Mouse (Mus musculus) bone marrow macrophage, adult 2 months (primary cell): ENCODE measurements around the gene Fam168b. TPM values are rescaled to one million over a fixed set of nuclear protein-coding genes. Genes with fewer than 3 reads are reported as not detected.

ENCODE experiments used
- H3K27ac ChIP-seq: 2 replicates; pipeline ENCODE4 v1.5.1; 2012; ENCODE audit warnings: low read depth, low read length; ENCODE audit not compliant: insufficient read depth
- H3K4me1 ChIP-seq: 2 replicates; pipeline ENCODE4 v1.6.1; 2012; ENCODE audit warnings: low read length; ENCODE audit not compliant: control insufficient read depth, insufficient read depth
- H3K4me3 ChIP-seq: 2 replicates; pipeline ENCODE4 v1.5.1; 2012; ENCODE audit warnings: mild to moderate bottlenecking, low read length, moderate library complexity; ENCODE audit not compliant: insufficient read depth
- CTCF ChIP-seq: IDR thresholded peaks from 2 replicates; pipeline ENCODE4 v1.5.1; 2012; ENCODE audit warnings: low read depth, mild to moderate bottlenecking, low read length, moderate library complexity
- POLR2A ChIP-seq: IDR thresholded peaks from 2 replicates; pipeline ENCODE4 v1.6.1; 2012; ENCODE audit warnings: mild to moderate bottlenecking, low read depth, low read length, borderline replicate concordance
- polyA plus RNA-seq: library from polyadenylated mRNA; stranded (reverse); fragments of >200 nt; gene quantifications from 2 replicates; pipeline ENCODE4 v1.2.4, GENCODE M21; 2012; ENCODE audit not compliant: missing spikeins, insufficient read depth, insufficient read length

Fam168b gene
- polyA plus RNA-seq, 1 experiment, result 135 TPM

DNA sequence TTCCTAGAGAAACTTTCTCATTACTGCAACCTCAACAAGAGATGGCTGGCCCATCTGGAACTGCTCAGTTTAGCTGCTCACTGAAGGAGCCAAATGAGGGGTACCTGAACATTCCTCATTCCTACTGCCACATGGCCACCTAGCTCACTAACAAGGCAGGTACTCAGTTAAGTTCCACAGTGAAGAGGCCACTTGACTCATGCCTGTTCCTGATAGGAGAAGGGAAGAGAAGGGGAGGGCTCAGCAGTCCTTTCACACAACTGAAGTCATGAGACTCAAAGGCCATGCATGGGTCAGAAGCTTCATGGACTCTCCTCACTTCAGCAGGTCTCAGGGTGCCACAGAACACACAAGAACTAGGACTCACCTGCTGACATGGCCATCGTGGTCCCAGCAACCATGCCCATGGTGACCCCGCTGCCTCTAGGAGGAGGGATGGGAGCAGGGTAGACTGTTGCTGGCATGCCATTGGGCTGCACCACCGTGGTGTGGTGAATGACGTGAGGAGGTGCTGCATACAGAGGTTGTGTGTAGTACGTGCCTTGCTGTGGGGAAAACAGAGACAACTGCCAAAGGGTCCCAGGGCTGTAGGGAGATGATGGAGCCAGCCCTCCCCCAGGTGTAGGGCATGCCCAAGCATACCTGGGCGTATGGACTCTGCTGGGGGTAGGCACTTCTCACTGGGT, 23.5 kb downstream of the Fam168b start:
- no peak overlapping the region for H3K4me3 ChIP-seq
- H3K27ac ChIP-seq, result no peak overlapping the region
- peaks cover 35% of the 10 kb centered on the region for H3K4me1 ChIP-seq
- TF ChIP-seq CTCF (no peak), POLR2A (no peak)

DNA sequence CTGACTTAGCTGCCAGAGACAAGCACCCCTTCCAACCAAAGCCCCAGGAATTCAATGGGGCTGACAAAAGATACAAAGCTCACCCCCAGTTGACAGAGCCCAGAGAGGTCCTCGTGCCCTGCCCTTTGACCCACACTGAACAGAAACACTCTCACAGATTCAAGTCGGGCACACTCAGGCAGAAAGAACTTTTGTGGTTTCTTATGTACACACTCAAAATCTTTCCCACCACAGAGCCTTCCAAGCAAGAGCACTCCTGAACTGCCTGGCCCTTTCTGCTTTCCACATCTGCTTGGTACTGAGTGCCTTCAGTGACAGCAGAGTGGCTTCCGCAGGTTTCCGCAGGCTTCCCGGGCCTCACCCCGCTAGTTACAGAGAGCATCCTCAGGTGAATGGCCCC, 27.0 kb downstream of the Fam168b start:
- TF ChIP-seq CTCF, result no peak
- no peak for TF ChIP-seq POLR2A
- Histone ChIP-seq H3K4me3 (no peak overlapping the region), H3K4me1 (peaks cover 6% of the 10 kb centered on the region), H3K27ac (no peak overlapping the region)

DNA sequence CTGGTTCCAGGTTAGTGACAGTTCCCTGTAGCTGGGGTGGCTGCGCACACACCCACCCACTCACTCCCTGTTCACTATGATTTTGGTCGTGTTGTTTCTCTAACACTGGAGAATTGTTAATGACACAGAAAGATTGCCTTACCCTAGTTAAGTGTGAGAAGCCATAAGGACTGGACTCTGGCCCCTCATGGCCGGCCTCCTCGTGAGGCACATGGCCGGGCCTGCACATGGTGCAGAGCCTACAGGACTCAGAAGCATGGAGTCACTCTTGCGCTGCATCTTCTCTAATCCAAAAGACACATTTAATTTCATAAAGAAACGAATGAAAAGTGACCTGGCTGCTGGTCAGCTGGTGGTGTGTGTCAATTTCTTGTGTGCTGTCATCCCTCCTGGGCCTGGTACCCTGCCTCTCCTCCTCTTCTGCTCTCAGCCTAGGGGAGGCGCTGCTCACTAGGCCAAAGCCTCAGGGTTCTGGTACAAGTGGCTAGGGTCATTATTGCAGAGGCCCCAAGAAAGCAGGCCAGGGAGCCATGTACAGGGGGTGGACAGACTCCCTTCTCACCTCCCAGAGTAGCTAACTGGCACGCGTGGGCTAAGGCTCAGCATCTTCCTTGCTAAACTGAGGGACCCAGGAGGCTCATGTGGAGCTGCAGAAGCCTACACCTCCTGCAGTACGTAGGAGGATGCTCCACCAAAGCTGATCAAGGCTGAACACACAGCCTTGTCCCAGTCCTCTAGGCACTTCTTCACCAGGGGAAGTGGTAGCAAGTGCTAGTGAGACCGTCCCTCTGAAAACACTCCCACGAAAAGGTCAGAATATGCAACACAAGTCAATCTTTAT, 30.2 kb downstream of the Fam168b start:
- Histone ChIP-seq H3K4me1 (no peaks in the 10 kb centered on the region), H3K4me3 (no peak overlapping the region), H3K27ac (no peak overlapping the region)
- no peak for TF ChIP-seq POLR2A
- no peak for TF ChIP-seq CTCF

DNA sequence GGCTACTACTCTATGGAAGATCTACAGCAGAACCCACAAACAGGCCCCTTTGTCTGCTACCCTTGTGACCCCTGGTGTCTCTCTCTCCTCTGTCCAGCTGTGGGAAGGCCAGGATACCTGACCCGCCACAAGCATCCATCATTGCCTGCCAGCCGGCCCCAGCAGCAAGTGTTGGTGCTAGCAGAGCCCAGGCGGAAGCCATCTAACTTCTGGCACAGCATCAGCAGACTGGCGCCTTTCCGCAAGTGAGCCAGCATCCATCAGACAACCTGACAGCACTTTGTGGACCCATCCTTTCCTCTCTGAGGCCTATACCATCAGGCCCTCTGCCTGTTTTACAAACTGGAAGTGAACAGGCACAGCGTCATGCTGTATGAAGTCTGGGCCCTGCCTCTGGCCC, 31.3 kb downstream of the Fam168b start:
- TF ChIP-seq CTCF (no peak), POLR2A (no peak)
- H3K27ac ChIP-seq, result no peak overlapping the region
- no peaks in the 10 kb centered on the region for H3K4me1 ChIP-seq
- no peak overlapping the region for H3K4me3 ChIP-seq

DNA sequence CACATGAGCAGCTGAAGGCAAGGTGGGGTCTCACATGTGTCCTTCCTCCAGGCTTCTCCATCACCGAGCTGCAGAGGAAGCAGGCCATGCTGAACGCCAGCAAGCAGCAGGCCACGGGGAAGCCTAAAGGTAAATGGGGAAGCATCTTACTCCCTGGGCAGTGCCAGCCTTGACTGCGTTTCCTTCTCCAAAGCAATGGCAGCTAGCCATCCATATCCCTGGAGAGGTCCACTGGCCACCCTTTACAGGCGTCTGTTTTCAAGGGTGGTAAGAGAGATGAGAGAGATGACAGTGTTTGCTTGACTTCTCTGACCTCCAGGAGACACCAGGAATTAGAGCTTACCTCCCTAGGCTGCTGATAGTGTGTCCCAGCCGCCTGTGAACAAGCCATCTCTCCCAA, 31.8 kb downstream of the Fam168b start:
- Histone ChIP-seq H3K4me1 (no peaks in the 10 kb centered on the region), H3K4me3 (no peak overlapping the region), H3K27ac (no peak overlapping the region)
- TF ChIP-seq CTCF (no peak), POLR2A (no peak)

DNA sequence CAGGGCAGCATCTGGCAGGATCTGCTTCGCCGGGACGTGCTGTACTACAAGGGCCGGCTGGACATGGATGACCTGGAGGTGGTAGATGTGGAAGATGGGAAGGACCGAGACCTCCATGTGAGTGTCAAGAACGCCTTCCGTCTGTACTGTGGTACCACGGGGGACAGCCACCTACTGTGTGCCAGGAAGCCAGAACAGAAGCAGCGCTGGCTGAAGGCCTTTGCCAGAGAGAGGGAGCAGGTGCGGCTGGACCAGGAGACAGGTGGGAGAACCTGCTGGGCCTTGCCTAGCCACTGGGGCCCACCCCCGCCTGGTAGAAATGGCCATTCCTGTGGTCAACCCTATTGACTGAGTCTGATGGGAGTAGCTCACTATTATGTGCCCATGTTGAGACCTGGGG, 32.6 kb downstream of the Fam168b start:
- Histone ChIP-seq H3K4me3 (no peak overlapping the region), H3K27ac (no peak overlapping the region), H3K4me1 (no peaks in the 10 kb centered on the region)
- TF ChIP-seq POLR2A (no peak), CTCF (no peak)

DNA sequence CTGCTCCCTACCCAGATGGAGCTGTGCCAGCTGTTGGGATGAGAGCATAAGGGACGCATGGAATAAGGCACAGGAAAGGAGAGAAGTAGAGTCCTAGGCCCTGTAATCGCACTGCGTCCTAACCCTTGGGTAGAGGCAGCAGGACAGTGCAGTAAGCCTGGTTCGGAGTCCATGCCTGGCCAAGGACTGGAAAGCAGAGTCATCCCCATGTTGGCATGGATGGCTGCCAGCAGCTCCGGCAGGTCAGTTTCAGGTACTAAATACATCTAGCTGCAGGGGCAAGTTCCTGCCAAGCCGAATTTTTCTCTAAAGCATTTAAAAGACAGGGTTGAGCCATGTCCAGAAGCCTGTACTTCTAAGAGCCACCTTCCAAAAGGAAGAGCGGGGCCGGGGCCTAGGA, 34.4 kb downstream of the Fam168b start:
- TF ChIP-seq CTCF (no peak), POLR2A (no peak)

DNA sequence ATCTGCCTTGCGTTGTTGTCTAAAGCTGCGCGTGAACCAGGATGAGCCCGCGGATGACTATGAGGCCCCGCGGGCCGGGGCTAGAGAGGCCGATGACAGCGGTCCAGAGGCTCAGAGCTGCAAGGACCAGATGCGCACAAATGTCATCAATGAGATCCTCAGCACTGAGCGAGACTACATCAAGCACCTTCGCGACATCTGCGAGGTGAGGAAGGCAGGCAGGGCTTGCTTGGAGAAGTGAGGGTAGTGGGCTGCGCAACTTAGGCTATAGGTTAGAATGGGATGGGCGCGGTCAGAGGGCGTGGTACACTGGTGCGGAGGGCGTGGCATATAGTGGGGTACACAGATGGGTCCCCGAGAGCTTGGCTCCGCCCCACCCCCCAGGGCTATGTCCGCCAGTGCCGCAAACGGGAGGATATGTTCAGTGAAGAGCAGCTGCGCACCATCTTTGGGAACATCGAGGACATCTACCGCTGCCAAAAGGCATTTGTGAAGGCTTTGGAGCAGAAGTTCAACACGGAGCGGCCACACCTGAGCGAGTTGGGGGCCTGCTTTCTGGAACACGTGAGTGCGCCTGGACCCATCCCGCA, 36.8 kb downstream of the Fam168b start:
- Histone ChIP-seq H3K4me1 (peaks cover 26% of the 10 kb centered on the region), H3K4me3 (no peak overlapping the region), H3K27ac (no peak overlapping the region)
- TF ChIP-seq CTCF, result no peak
- TF ChIP-seq POLR2A, result no peak

More for the DNA sequence above, 34.4 kb downstream of the Fam168b start:
- no peak overlapping the region for H3K27ac ChIP-seq
- H3K4me3 ChIP-seq, result no peak overlapping the region
- H3K4me1 ChIP-seq, result peaks cover 9% of the 10 kb centered on the region

DNA sequence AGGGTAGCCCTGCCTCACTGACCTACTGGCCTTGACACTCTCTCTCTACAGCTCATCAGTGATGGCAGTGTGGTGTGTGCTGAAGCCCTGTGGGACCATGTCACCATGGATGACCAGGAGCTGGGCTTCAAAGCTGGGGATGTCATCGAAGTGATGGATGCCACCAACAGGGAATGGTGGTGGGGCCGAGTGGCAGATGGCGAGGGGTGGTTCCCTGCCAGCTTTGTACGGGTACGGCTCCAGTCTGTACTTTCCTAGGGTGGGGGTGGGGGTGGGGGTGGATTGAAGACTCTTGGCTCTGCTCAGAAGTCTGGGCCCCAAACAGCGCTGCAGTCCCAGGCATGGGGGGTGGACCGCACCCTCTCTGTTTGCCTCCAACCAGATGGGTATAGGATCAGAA, 38.0 kb downstream of the Fam168b start:
- H3K4me1 ChIP-seq, result peaks cover 27% of the 10 kb centered on the region
- TF ChIP-seq POLR2A (no peak), CTCF (no peak)
- H3K4me3 ChIP-seq, result no peak overlapping the region
- H3K27ac ChIP-seq, result no peak overlapping the region

DNA sequence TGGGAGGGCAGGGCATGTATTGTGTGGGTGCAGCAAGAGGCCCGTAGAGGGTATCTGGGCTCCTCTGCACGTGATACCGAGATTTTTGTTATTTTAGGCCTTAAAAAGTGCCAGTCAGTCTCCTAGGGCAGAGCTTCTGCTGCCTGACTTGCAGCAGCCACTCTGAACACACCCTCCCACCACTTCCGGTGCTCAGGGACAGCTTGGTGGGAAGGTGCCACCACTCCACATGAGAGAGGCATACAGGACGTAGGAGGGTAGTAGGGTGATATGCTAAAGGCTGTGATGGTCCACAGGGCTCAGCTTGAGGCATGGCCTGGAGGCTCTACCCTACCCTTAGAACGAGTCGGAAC, 40.6 kb downstream of the Fam168b start:
- H3K4me1 ChIP-seq, result peaks cover 27% of the 10 kb centered on the region
- H3K4me3 ChIP-seq, result peak overlapping the region; percentile 99
- H3K27ac ChIP-seq, result no peak overlapping the region
- TF ChIP-seq POLR2A, result no peak
- no peak for TF ChIP-seq CTCF
